Mouse (Mus musculus): ENCODE measurements at regions not wholly inside any gene's neighbourhood (a gene's known extent, or its start where the extent isn't known, plus 50 kb on each side); places are given as distances from the start of the nearest gene placed in this dataset.
A peak's percentile ranks its signal among the peaks of the same experiment; 100 is the strongest.

DNA sequence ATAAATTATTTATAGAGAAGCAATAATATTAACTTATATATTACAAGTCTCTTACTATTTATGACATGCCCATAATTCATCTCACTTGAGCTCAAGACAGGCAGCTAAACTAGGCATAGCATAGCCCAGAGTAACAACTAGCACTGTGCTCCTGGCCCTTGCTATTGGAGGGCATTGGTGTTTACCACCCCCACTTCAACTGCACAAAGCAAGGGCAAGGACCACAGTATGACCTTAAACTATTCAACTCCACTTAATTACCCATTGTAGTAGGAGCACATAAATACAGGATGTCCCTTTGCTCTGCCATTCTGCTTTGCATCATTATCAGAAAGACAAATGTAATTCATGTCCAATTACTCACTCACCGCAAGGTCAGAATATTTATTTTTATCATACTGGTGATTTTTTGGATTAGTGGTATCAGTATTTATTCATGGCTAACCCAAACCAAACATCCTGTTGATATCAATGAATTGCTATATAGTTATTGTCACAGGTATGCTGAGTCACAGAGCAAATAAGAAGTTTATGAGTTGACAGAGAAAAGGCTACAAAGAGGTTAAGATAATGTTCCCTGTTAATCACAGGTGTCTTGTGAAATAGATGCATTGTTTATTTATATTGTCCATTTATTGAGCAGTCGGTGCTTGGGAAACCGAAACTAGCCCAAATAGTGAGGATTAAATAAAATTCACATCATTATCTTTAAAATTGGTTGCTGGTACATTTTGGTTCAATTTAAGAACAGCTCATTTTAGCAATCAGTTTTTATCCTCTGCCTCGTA is 523.4 kb upstream of the A1bg start:
- H3K9me3 ChIP-seq (replicated peaks; ENCODE audit: low read length) = no peaks in the 10 kb centered on the region
- no peaks in the 10 kb centered on the region for H3K27me3 ChIP-seq (replicated peaks)
- no peak overlapping the region for H3K9ac ChIP-seq (ENCODE audit: insufficient read depth, low read depth)
- no peak for TF ChIP-seq NELFE (IDR thresholded peaks at IDR 0.05; ENCODE audit: low read depth, low read length)
- TF ChIP-seq MAZ (IDR thresholded peaks at IDR 0.05; ENCODE audit: low read depth, low read length) = no peak
- no peak for TF ChIP-seq ZMIZ1 (IDR thresholded peaks at IDR 0.05; ENCODE audit: low read depth, low read length)
- no peak for TF ChIP-seq ZKSCAN1 (IDR thresholded peaks at IDR 0.05; ENCODE audit: borderline replicate concordance, low read depth, low read length)
- TF ChIP-seq ZNF384 (IDR thresholded peaks at IDR 0.05; ENCODE audit: low read depth, low read length) = no peak
- TF ChIP-seq EP300 (IDR thresholded peaks at IDR 0.05; ENCODE audit: low read length) = no peak
- no peak for TF ChIP-seq CHD1 (IDR thresholded peaks at IDR 0.05; ENCODE audit: low read depth, low read length)
- no peak for TF ChIP-seq SMC3 (IDR thresholded peaks at IDR 0.05; ENCODE audit: low read depth, low read length)
- no peak for TF ChIP-seq NRF1 (IDR thresholded peaks at IDR 0.05; ENCODE audit: low read depth, low read length)
- no peak for TF ChIP-seq CTCF (conservative IDR thresholded peaks at IDR 0.05 in 1 of 2, IDR thresholded peaks at IDR 0.05 in 1 of 2; ENCODE audit: low read depth in 2 of 2, low read length in 2 of 2)
- peak overlapping the region; percentile 35; the same call in 1 of the 2 replicates for H3K4me2 ChIP-seq (ENCODE audit: insufficient read depth, low read depth, poor library complexity, severe bottlenecking)
- no peak overlapping the region for H3K4me3 ChIP-seq (replicated peaks in 1 of 3; ENCODE audit: low read depth in 2 of 3, low read length in 2 of 3, poor library complexity in 1 of 3)
- no peak for DNase-seq (ENCODE audit: extremely low read depth)
- in situ Hi-C loops (cut with MboI; ENCODE audit: low pct_ligation_motif_present, low pct_unique_long_range_greater_than_20kb, low sequenced_read_pairs) (loop anchor here (10.0 kb wide), 1 partner anchor 99 kb away; no protein-coding TSS in a partner anchor), dilution Hi-C loops (cut with MboI; ENCODE audit: extremely low pct_ligation_motif_present, extremely low pct_unique_long_range_greater_than_20kb, low sequenced_read_pairs) (no loop called here)
- H3K27ac ChIP-seq (ENCODE audit: insufficient read depth, low read depth) = no peak overlapping the region
- no peaks in the 10 kb centered on the region for H3K79me2 ChIP-seq (replicated peaks; ENCODE audit: control insufficient read depth, extremely low read depth, insufficient read depth, poor library complexity, severe bottlenecking)
- H3K4me1 ChIP-seq (ENCODE audit: control insufficient read depth in 1 of 2, insufficient read depth in 2 of 2) = peaks cover 20 to 46% of the 10 kb centered on the region in 2 experiments
- H3K36me3 ChIP-seq (replicated peaks in 1 of 2; ENCODE audit: control insufficient read depth in 1 of 2, insufficient read depth in 1 of 2, low read length in 1 of 2) = no peaks in the 10 kb centered on the region

- Histone ChIP-seq H3K79me2 (replicated peaks; ENCODE audit: control insufficient read depth, extremely low read depth, insufficient read depth, poor library complexity, severe bottlenecking) (no peaks in the 10 kb centered on the region), H3K27me3 (replicated peaks) (no peaks in the 10 kb centered on the region), H3K4me2 (ENCODE audit: insufficient read depth, low read depth, poor library complexity, severe bottlenecking) (peak overlapping the region; percentile 95), H3K27ac (ENCODE audit: insufficient read depth, low read depth) (peak overlapping the region; percentile 95), H3K4me3 (replicated peaks in 1 of 3; ENCODE audit: low read depth in 2 of 3, low read length in 2 of 3, poor library complexity in 1 of 3) (no peak overlapping the region), H3K36me3 (replicated peaks in 1 of 2; ENCODE audit: control insufficient read depth in 1 of 2, insufficient read depth in 1 of 2, low read length in 1 of 2) (no peaks in the 10 kb centered on the region), H3K9ac (ENCODE audit: insufficient read depth, low read depth) (peak overlapping the region; percentile 14; the same call in 1 of the 2 replicates), H3K4me1 (ENCODE audit: control insufficient read depth in 1 of 2, insufficient read depth in 2 of 2) (peaks cover 23 to 65% of the 10 kb centered on the region in 2 experiments), H3K9me3 (replicated peaks; ENCODE audit: low read length) (no peaks in the 10 kb centered on the region)
- dilution Hi-C loops (cut with MboI; ENCODE audit: extremely low pct_ligation_motif_present, extremely low pct_unique_long_range_greater_than_20kb, low sequenced_read_pairs) (no loop called here), in situ Hi-C loops (cut with MboI; ENCODE audit: low pct_ligation_motif_present, low pct_unique_long_range_greater_than_20kb, low sequenced_read_pairs) (loop anchor here (10.0 kb wide), 1 partner anchor 103 kb away; no protein-coding TSS in a partner anchor)
- DNase-seq (ENCODE audit: extremely low read depth) = peak; percentile 98
- TF ChIP-seq MXI1 (IDR thresholded peaks at IDR 0.05; ENCODE audit: low read depth, low read length) = peak; percentile 72; the same call in 1 of the 2 replicates
- peak; percentile 70 for TF ChIP-seq ELF1 (IDR thresholded peaks at IDR 0.05; ENCODE audit: low read depth, low read length)
- peak; percentile 95 for TF ChIP-seq IRF4 (IDR thresholded peaks at IDR 0.05; ENCODE audit: low read depth, low read length)
- peak; percentile 23 for TF ChIP-seq RAD21 (IDR thresholded peaks at IDR 0.05; ENCODE audit: low read depth, low read length)
- no peak for TF ChIP-seq POLR2A (IDR thresholded peaks at IDR 0.05; ENCODE audit: low read depth, low read length)
- no peak; the same call in 1 of the 2 replicates for TF ChIP-seq ZKSCAN1 (IDR thresholded peaks at IDR 0.05; ENCODE audit: borderline replicate concordance, low read depth, low read length)
- TF ChIP-seq PAX5 (IDR thresholded peaks at IDR 0.05; ENCODE audit: low read length) = no peak
- no peak for TF ChIP-seq GABPA (IDR thresholded peaks at IDR 0.05; ENCODE audit: insufficient replicate concordance, low read depth, low read length)
- TF ChIP-seq POLR2AphosphoS2 (IDR thresholded peaks at IDR 0.05; ENCODE audit: low read depth, low read length) = no peak
- TF ChIP-seq EP300 (IDR thresholded peaks at IDR 0.05; ENCODE audit: low read length) = peak; percentile 97
- peak; percentile 76; the same call in 1 of the 2 replicates for TF ChIP-seq KAT2A (IDR thresholded peaks at IDR 0.05; ENCODE audit: insufficient replicate concordance, low read length)
- TF ChIP-seq CHD2 (IDR thresholded peaks at IDR 0.05; ENCODE audit: low read length) = peak; percentile 89
- TF ChIP-seq HCFC1 (IDR thresholded peaks at IDR 0.05; ENCODE audit: low read depth, low read length) = no peak
- peak; percentile 62; the same call in 1 of the 2 replicates for TF ChIP-seq E2F4 (IDR thresholded peaks at IDR 0.05; ENCODE audit: insufficient replicate concordance, low read depth, low read length)
- peak; percentile 99 for TF ChIP-seq ETS1 (conservative IDR thresholded peaks at IDR 0.05; ENCODE audit: low read depth, low read length)
- peak; percentile 82 for TF ChIP-seq MYC (IDR thresholded peaks at IDR 0.05; ENCODE audit: low read depth, low read length)
- TF ChIP-seq MAX (IDR thresholded peaks at IDR 0.05; ENCODE audit: low read length) = peak; percentile 83
- peak; percentile 75 for TF ChIP-seq ZNF384 (IDR thresholded peaks at IDR 0.05; ENCODE audit: low read depth, low read length)
- TF ChIP-seq ZC3H11A (IDR thresholded peaks at IDR 0.05; ENCODE audit: low read depth, low read length) = no peak
- TF ChIP-seq MEF2A (IDR thresholded peaks at IDR 0.05; ENCODE audit: borderline replicate concordance, low read depth, low read length) = peak; percentile 98
- no peak; the same call in 1 of the 2 replicates for TF ChIP-seq RCOR1 (conservative IDR thresholded peaks at IDR 0.05; ENCODE audit: low read depth, low read length)
- no peak for TF ChIP-seq UBTF (IDR thresholded peaks at IDR 0.05; ENCODE audit: low read depth, low read length)
- TF ChIP-seq USF1 (IDR thresholded peaks at IDR 0.05; ENCODE audit: low read depth, low read length) = no peak
- peak; percentile 93 for TF ChIP-seq CHD1 (IDR thresholded peaks at IDR 0.05; ENCODE audit: low read depth, low read length)
Measured at GRCm38 (mm10) chr15:61441734-61442398, 519.1 kb upstream of the A1bg start.

Data from CH12.LX (cell line).